Mouse (Mus musculus) midbrain, embryonic 14.5 days (tissue): Measurements from ENCODE around the gene G430095P16Rik. TPM values are rescaled to one million over a fixed set of nuclear protein-coding genes. Genes with fewer than 3 reads are reported as not detected.

ENCODE experiments used
- ATAC-seq: fragments of 200-750 bp; cut with Nextera tagmentation; 2 replicates; pipeline ENCODE4 v1.8.0; 2017; ENCODE audit warnings: moderate number of reproducible peaks, moderate library complexity; ENCODE audit not compliant: low FRiP score, low TSS enrichment
- DNase-seq: peaks from one replicate; pipeline ENCODE4 v3.0.0-alpha.2; 2015
- H3K27ac ChIP-seq: fragments of 300-500 bp; sonication (generic); replicated peaks from 2 replicates; pipeline ENCODE4 v1.5.1; 2014; ENCODE audit warnings: mild to moderate bottlenecking, low read depth, low read length, moderate library complexity
- H3K27me3 ChIP-seq: fragments of 300-500 bp; sonication (generic); 2 replicates; pipeline ENCODE4 v1.6.1; 2014; ENCODE audit warnings: low read length, control low read depth, mixed read lengths; ENCODE audit not compliant: control insufficient read depth, insufficient read depth
- H3K36me3 ChIP-seq: fragments of 300-500 bp; sonication (generic); 2 replicates; pipeline ENCODE4 v1.6.1; 2014; ENCODE audit warnings: low read length, control low read depth; ENCODE audit not compliant: control insufficient read depth, insufficient read depth
- H3K4me1 ChIP-seq: fragments of 300-500 bp; sonication (generic); 2 replicates; pipeline ENCODE4 v1.6.1; 2014; ENCODE audit warnings: mild to moderate bottlenecking, antibody characterized with exemption, low read length, control low read depth; ENCODE audit not compliant: control insufficient read depth, insufficient read depth
- H3K4me2 ChIP-seq: fragments of 300-500 bp; sonication (generic); 2 replicates; pipeline ENCODE4 v1.6.1; 2014; ENCODE audit warnings: mild to moderate bottlenecking, low read length, moderate library complexity
- H3K4me3 ChIP-seq: fragments of 300-500 bp; sonication (generic); replicated peaks from 2 replicates; pipeline ENCODE4 v1.5.1; 2014; ENCODE audit warnings: low read depth, low read length
- H3K9ac ChIP-seq: fragments of 300-500 bp; sonication (generic); replicated peaks from 2 replicates; pipeline ENCODE4 v1.6.1; 2014; ENCODE audit warnings: mild to moderate bottlenecking, low read length, moderate library complexity
- H3K9me3 ChIP-seq: fragments of 300-500 bp; sonication (generic); 2 replicates; pipeline ENCODE4 v1.6.1; 2016; ENCODE audit warnings: low read length, control low read depth, mixed read lengths; ENCODE audit not compliant: control insufficient read depth
- WGBS: fragments of 180-500 bp; shearing (Covaris S2); extraction: QIAGEN DNeasy Blood & Tissue Kit; methylation state at CpG from one replicate; pipeline ENCODE4 v1.1.7; 2014; 5-methylcytosine and 5-hydroxymethylcytosine counted together
- polyA plus RNA-seq: library from polyadenylated mRNA; unstranded; fragments of >200 nt; fragmentation: Nextera tagmentation; extraction: Ambion mirVana; gene quantifications from 2 replicates; pipeline ENCODE4 v1.2.1, GENCODE M21; 2014

G430095P16Rik gene
- polyA plus RNA-seq, 1 experiment from 2014 or later: 0.91 TPM

- no peaks in the 10 kb centered on the region for H3K27me3 ChIP-seq
- H3K4me3 ChIP-seq: peak overlapping the region; percentile 73
- ATAC-seq (peak; percentile 90), DNase-seq (peak; percentile 94)
- H3K4me1 ChIP-seq: peaks cover 36% of the 10 kb centered on the region
- peak overlapping the region; percentile 91 for H3K4me2 ChIP-seq
- under 1% methylated on average over 47 of the region's 47 CpGs for WGBS
- 0 out of 2 replicates have a peak overlapping the region, but pooled peaks have one; percentile 1 for H3K27ac ChIP-seq
- peaks cover 28% of the 10 kb centered on the region for H3K36me3 ChIP-seq
- peak overlapping the region; percentile 67 for H3K9ac ChIP-seq
- H3K9me3 ChIP-seq: no peaks in the 10 kb centered on the region
These were observed 33.5 kb upstream of the G430095P16Rik start for GRCm38 (mm10) chr8:84689091-84689915.

GRCm38 (mm10) chr8:84693332-84693731 is 29.5 kb upstream of the G430095P16Rik start:
- ATAC-seq (no peak), DNase-seq (no peak)
- H3K27me3 ChIP-seq: no peaks in the 10 kb centered on the region
- peaks cover 58% of the 10 kb centered on the region for H3K36me3 ChIP-seq
- no peak overlapping the region for H3K9ac ChIP-seq
- H3K4me1 ChIP-seq: peaks cover 14% of the 10 kb centered on the region
- H3K9me3 ChIP-seq: no peaks in the 10 kb centered on the region
- WGBS: 85% methylated on average over 4 of the region's 4 CpGs
- no peak overlapping the region for H3K4me2 ChIP-seq
- no peak overlapping the region for H3K4me3 ChIP-seq
- no peak overlapping the region for H3K27ac ChIP-seq

- H3K9me3 ChIP-seq: no peaks in the 10 kb centered on the region
- peaks cover 74% of the 10 kb centered on the region for H3K36me3 ChIP-seq
- H3K9ac ChIP-seq: no peak overlapping the region
- WGBS: 90% methylated on average over 6 of the region's 6 CpGs
- H3K27me3 ChIP-seq: no peaks in the 10 kb centered on the region
- no peak for ATAC-seq
- no peak for DNase-seq
- no peak overlapping the region for H3K27ac ChIP-seq
- H3K4me3 ChIP-seq: no peak overlapping the region
- H3K4me1 ChIP-seq: peaks cover 2% of the 10 kb centered on the region
- H3K4me2 ChIP-seq: no peak overlapping the region
These were observed 27.7 kb upstream of the G430095P16Rik start for GRCm38 (mm10) chr8:84695140-84695539.

- ATAC-seq: no peak
- Histone ChIP-seq H3K27me3 (peaks cover 14% of the 10 kb centered on the region), H3K4me3 (no peak overlapping the region), H3K4me2 (no peak overlapping the region), H3K27ac (no peak overlapping the region), H3K9ac (no peak overlapping the region), H3K9me3 (no peaks in the 10 kb centered on the region), H3K4me1 (no peaks in the 10 kb centered on the region), H3K36me3 (peaks cover 64% of the 10 kb centered on the region)
- 88% methylated on average over 14 of the region's 14 CpGs for WGBS
- peak; percentile 70 for DNase-seq
These were observed 25.4 kb upstream of the G430095P16Rik start for GRCm38 (mm10) chr8:84697166-84698130.

GRCm38 (mm10) chr8:84698288-84698687 is 24.5 kb upstream of the G430095P16Rik start:
- Histone ChIP-seq H3K27me3 (peaks cover 22% of the 10 kb centered on the region), H3K4me3 (no peak overlapping the region), H3K9me3 (no peaks in the 10 kb centered on the region), H3K36me3 (peaks cover 56% of the 10 kb centered on the region), H3K9ac (no peak overlapping the region), H3K27ac (no peak overlapping the region), H3K4me1 (no peaks in the 10 kb centered on the region), H3K4me2 (no peak overlapping the region)
- 98% methylated on average over 5 of the region's 5 CpGs for WGBS
- DNase-seq (no peak), ATAC-seq (no peak)

- H3K9me3 ChIP-seq: no peaks in the 10 kb centered on the region
- WGBS: 92% methylated on average over 9 of the region's 9 CpGs
- H3K27ac ChIP-seq: 0 out of 2 replicates have a peak overlapping the region, but pooled peaks have one; percentile 5
- no peak for DNase-seq
- no peak overlapping the region for H3K4me3 ChIP-seq
- no peak for ATAC-seq
- H3K36me3 ChIP-seq: peaks cover 49% of the 10 kb centered on the region
- no peak overlapping the region for H3K4me2 ChIP-seq
- peaks cover 28% of the 10 kb centered on the region for H3K27me3 ChIP-seq
- no peaks in the 10 kb centered on the region for H3K4me1 ChIP-seq
- no peak overlapping the region for H3K9ac ChIP-seq
These were observed 23.8 kb upstream of the G430095P16Rik start for GRCm38 (mm10) chr8:84698929-84699401.

GRCm38 (mm10) chr8:84699861-84700322 is 22.9 kb upstream of the G430095P16Rik start:
- H3K4me1 ChIP-seq: no peaks in the 10 kb centered on the region
- DNase-seq: peak; percentile 76
- WGBS: 66% methylated on average over 7 of the region's 7 CpGs
- H3K27ac ChIP-seq: no peak overlapping the region; the same call in 1 of the 2 replicates
- H3K4me3 ChIP-seq: no peak overlapping the region
- H3K9me3 ChIP-seq: no peaks in the 10 kb centered on the region
- no peak overlapping the region for H3K9ac ChIP-seq
- peaks cover 45% of the 10 kb centered on the region for H3K36me3 ChIP-seq
- no peak for ATAC-seq
- no peak overlapping the region for H3K4me2 ChIP-seq
- H3K27me3 ChIP-seq: peaks cover 38% of the 10 kb centered on the region

- 79% methylated on average over 5 of the region's 5 CpGs for WGBS
- peaks cover 3% of the 10 kb centered on the region for H3K4me1 ChIP-seq
- ATAC-seq (no peak), DNase-seq (no peak)
- H3K9me3 ChIP-seq: no peaks in the 10 kb centered on the region
- peaks cover 39% of the 10 kb centered on the region for H3K36me3 ChIP-seq
- no peak overlapping the region for H3K4me3 ChIP-seq
- H3K4me2 ChIP-seq: no peak overlapping the region
- no peak overlapping the region for H3K9ac ChIP-seq
- peaks cover 44% of the 10 kb centered on the region for H3K27me3 ChIP-seq
- H3K27ac ChIP-seq: no peak overlapping the region
These were observed 22.3 kb upstream of the G430095P16Rik start for GRCm38 (mm10) chr8:84700526-84700925.
